Mouse (Mus musculus): ENCODE data around the gene Rhobtb3. TPM values are rescaled to one million over a fixed set of nuclear protein-coding genes. Genes with fewer than 3 reads are reported as not detected.
"Not testable (repeated sequence)": the region's sequence is repeated elsewhere in the genome, so short reads cannot be mapped to it uniquely, and the experiment has no call there.

Rhobtb3 gene
- total and polyA plus RNA-seq, 3 experiments: 7.1 to 38.6 (median 23.7) TPM

GRCm38 (mm10) chr13:75825388-75825787, 118.3 kb downstream of the Rhobtb3 start:
- no peaks in the 10 kb centered on the region for H3K27me3 ChIP-seq (ENCODE audit: insufficient read depth, low read length)
- H3K36me3 ChIP-seq (replicated peaks): no peaks in the 10 kb centered on the region
- H3K4me1 ChIP-seq (ENCODE audit: insufficient read depth, low read depth, low read length): no peaks in the 10 kb centered on the region
- DNase-seq (ENCODE audit: low spot score) (no peak), ATAC-seq (ENCODE audit: extremely low read depth, insufficient number of reproducible peaks, low FRiP score, poor library complexity, severe bottlenecking) (no peak)
- H3K4me3 ChIP-seq (ENCODE audit: low read depth, low read length): no peak overlapping the region
- TF ChIP-seq GATA1 (IDR thresholded peaks at IDR 0.05; ENCODE audit: borderline replicate concordance, low read length) (no peak), POLR2AphosphoS5 (IDR thresholded peaks at IDR 0.05; ENCODE audit: insufficient replicate concordance, low read depth, low read length) (no peak), CTCF (IDR thresholded peaks at IDR 0.05; ENCODE audit: low read depth, low read length) (no peak), GATA2 (IDR thresholded peaks at IDR 0.05; ENCODE audit: borderline replicate concordance, low read depth, low read length) (no peak)
- H3K9me3 ChIP-seq (replicated peaks): no peaks in the 10 kb centered on the region

GRCm38 (mm10) chr13:75824611-75825319, 119.0 kb downstream of the Rhobtb3 start:
- DNase-seq (ENCODE audit: low spot score) (no peak), ATAC-seq (ENCODE audit: extremely low read depth, insufficient number of reproducible peaks, low FRiP score, poor library complexity, severe bottlenecking) (no peak)
- H3K27me3 ChIP-seq (ENCODE audit: insufficient read depth, low read length): no peaks in the 10 kb centered on the region
- no peaks in the 10 kb centered on the region for H3K9me3 ChIP-seq (replicated peaks)
- TF ChIP-seq GATA2 (IDR thresholded peaks at IDR 0.05; ENCODE audit: borderline replicate concordance, low read depth, low read length): no peak
- no peak for TF ChIP-seq GATA1 (IDR thresholded peaks at IDR 0.05; ENCODE audit: borderline replicate concordance, low read length)
- no peak for TF ChIP-seq POLR2AphosphoS5 (IDR thresholded peaks at IDR 0.05; ENCODE audit: insufficient replicate concordance, low read depth, low read length)
- no peak for TF ChIP-seq TAL1 (conservative IDR thresholded peaks at IDR 0.05; ENCODE audit: low read depth, low read length)
- no peak for TF ChIP-seq CTCF (IDR thresholded peaks at IDR 0.05; ENCODE audit: low read depth, low read length)
- no peak overlapping the region for H3K4me3 ChIP-seq (ENCODE audit: low read depth, low read length)
- H3K4me1 ChIP-seq (ENCODE audit: insufficient read depth, low read depth, low read length): no peaks in the 10 kb centered on the region
- H3K36me3 ChIP-seq (replicated peaks): no peaks in the 10 kb centered on the region

DNA sequence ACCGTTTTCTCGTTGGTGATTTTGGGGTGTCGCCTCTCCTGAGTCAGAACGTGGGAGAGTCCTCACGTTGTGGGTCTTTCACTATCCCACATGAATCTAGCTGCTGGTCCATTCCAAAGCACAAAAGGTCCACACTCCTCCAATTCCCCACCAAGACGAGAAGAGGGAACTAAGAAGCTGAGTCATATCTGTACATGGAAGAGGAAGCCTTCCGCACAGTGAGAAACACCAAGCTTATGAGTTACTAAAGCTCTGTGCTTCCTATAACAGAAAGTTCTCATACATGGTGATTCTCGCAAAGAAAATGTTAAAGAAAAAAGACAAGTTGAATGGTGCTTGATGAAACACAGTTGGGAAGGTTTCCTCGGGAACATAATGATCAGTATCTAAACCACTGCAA, 120.5 kb downstream of the Rhobtb3 start:
- no peak for ATAC-seq (ENCODE audit: extremely low read depth, insufficient number of reproducible peaks, low FRiP score, poor library complexity, severe bottlenecking)
- H3K36me3 ChIP-seq (replicated peaks): no peaks in the 10 kb centered on the region
- TF ChIP-seq GATA2 (IDR thresholded peaks at IDR 0.05; ENCODE audit: borderline replicate concordance, low read depth, low read length): no peak
- TF ChIP-seq GATA1 (IDR thresholded peaks at IDR 0.05; ENCODE audit: borderline replicate concordance, low read length): no peak
- TF ChIP-seq CTCF (IDR thresholded peaks at IDR 0.05; ENCODE audit: low read depth, low read length): no peak
- no peak for TF ChIP-seq POLR2AphosphoS5 (IDR thresholded peaks at IDR 0.05; ENCODE audit: insufficient replicate concordance, low read depth, low read length)
- TF ChIP-seq TAL1 (conservative IDR thresholded peaks at IDR 0.05; ENCODE audit: low read depth, low read length): no peak

GRCm38 (mm10) chr13:75822366-75822765, 121.4 kb downstream of the Rhobtb3 start:
- not testable (repeated sequence) for DNase-seq (ENCODE audit: low spot score); H3K4me3 ChIP-seq (ENCODE audit: low read depth, low read length)

More for the DNA sequence above, 120.5 kb downstream of the Rhobtb3 start:
- no peaks in the 10 kb centered on the region for H3K4me1 ChIP-seq (ENCODE audit: insufficient read depth, low read depth, low read length)
- 0 out of 2 replicates have a peak, but pooled peaks cover 2% of the 10 kb centered on the region for H3K27me3 ChIP-seq (ENCODE audit: insufficient read depth, low read length)
- H3K4me3 ChIP-seq (ENCODE audit: low read depth, low read length): no peak overlapping the region
- DNase-seq (ENCODE audit: low spot score): no peak
- H3K9me3 ChIP-seq (replicated peaks): no peaks in the 10 kb centered on the region

GRCm38 (mm10) chr13:75819898-75820297, 123.8 kb downstream of the Rhobtb3 start:
- H3K27me3 ChIP-seq (ENCODE audit: insufficient read depth, low read length): 0 out of 2 replicates have a peak, but pooled peaks cover 2% of the 10 kb centered on the region
- peaks cover 8% of the 10 kb centered on the region for H3K4me1 ChIP-seq (ENCODE audit: insufficient read depth, low read depth, low read length)
- H3K36me3 ChIP-seq (replicated peaks): no peaks in the 10 kb centered on the region
- TF ChIP-seq POLR2AphosphoS5 (IDR thresholded peaks at IDR 0.05; ENCODE audit: insufficient replicate concordance, low read depth, low read length) (no peak), GATA1 (IDR thresholded peaks at IDR 0.05; ENCODE audit: borderline replicate concordance, low read length) (no peak), TAL1 (conservative IDR thresholded peaks at IDR 0.05; ENCODE audit: low read depth, low read length) (no peak), CTCF (IDR thresholded peaks at IDR 0.05; ENCODE audit: low read depth, low read length) (no peak), GATA2 (IDR thresholded peaks at IDR 0.05; ENCODE audit: borderline replicate concordance, low read depth, low read length) (no peak)
- no peaks in the 10 kb centered on the region for H3K9me3 ChIP-seq (replicated peaks)
- no peak overlapping the region for H3K4me3 ChIP-seq (ENCODE audit: low read depth, low read length)
- no peak for ATAC-seq (ENCODE audit: extremely low read depth, insufficient number of reproducible peaks, low FRiP score, poor library complexity, severe bottlenecking)
- no peak for DNase-seq (ENCODE audit: low spot score)

More at GRCm38 (mm10) chr13:75822366-75822765, 121.4 kb downstream of the Rhobtb3 start:
- not testable (repeated sequence) for H3K36me3 ChIP-seq (replicated peaks); ATAC-seq (ENCODE audit: extremely low read depth, insufficient number of reproducible peaks, low FRiP score, poor library complexity, severe bottlenecking); H3K4me1 ChIP-seq (ENCODE audit: insufficient read depth, low read depth, low read length); H3K9me3 ChIP-seq (replicated peaks); H3K27me3 ChIP-seq (ENCODE audit: insufficient read depth, low read length)

Other genes with a start within 250 kb of the Rhobtb3 start
- gene Ell2, start 237.2 kb downstream of the Rhobtb3 start, total RNA-seq (2014; fragmentation: Nextera tagmentation): 68.9 and 76.4 TPM in 2 replicates
- gene Ell2, start 237.2 kb downstream of the Rhobtb3 start, total RNA-seq (2017): 28.6 and 37.2 TPM in 2 replicates
- gene Ell2, start 237.2 kb downstream of the Rhobtb3 start, polyA plus RNA-seq (2012): 18.9 and 23.0 TPM in 2 replicates
- gene Glrx, start 104.1 kb downstream of the Rhobtb3 start, total RNA-seq (2014; fragmentation: Nextera tagmentation): 82.2 and 89.2 TPM in 2 replicates
- gene Glrx, start 104.1 kb downstream of the Rhobtb3 start, total RNA-seq (2017): 40.9 and 45.4 TPM in 2 replicates
- 3.1 and 3.7 TPM in 2 replicates for gene Glrx, start 104.1 kb downstream of the Rhobtb3 start, polyA plus RNA-seq (2012)
- not detected in 2 replicates for gene Spata9, start 23.2 kb upstream of the Rhobtb3 start, total RNA-seq (2014; fragmentation: Nextera tagmentation)
- 0.93 TPM in 1 of 2 replicates, not detected in the other for gene Spata9, start 23.2 kb upstream of the Rhobtb3 start, total RNA-seq (2017)
- not detected in 2 replicates for gene Spata9, start 23.2 kb upstream of the Rhobtb3 start, polyA plus RNA-seq (2012)
- 29.0 and 29.1 TPM in 2 replicates for gene Rfesd, start 74.8 kb upstream of the Rhobtb3 start, total RNA-seq (2014; fragmentation: Nextera tagmentation)
- 17.8 and 29.5 TPM in 2 replicates for gene Rfesd, start 74.8 kb upstream of the Rhobtb3 start, total RNA-seq (2017)
- 1.3 and 3.3 TPM in 2 replicates for gene Rfesd, start 74.8 kb upstream of the Rhobtb3 start, polyA plus RNA-seq (2012)
- gene Gpr150, start 113.1 kb upstream of the Rhobtb3 start, total RNA-seq (2014; fragmentation: Nextera tagmentation): not detected in 2 replicates
- 0.05 TPM in 1 of 2 replicates, not detected in the other for gene Gpr150, start 113.1 kb upstream of the Rhobtb3 start, total RNA-seq (2017)
- gene Gpr150, start 113.1 kb upstream of the Rhobtb3 start, polyA plus RNA-seq (2012): not detected in 2 replicates
- gene Arsk, start 154.7 kb upstream of the Rhobtb3 start, total RNA-seq (2014; fragmentation: Nextera tagmentation): 16.3 and 16.6 TPM in 2 replicates
- gene Arsk, start 154.7 kb upstream of the Rhobtb3 start, total RNA-seq (2017): 7.0 and 7.9 TPM in 2 replicates
- 1.9 and 2.5 TPM in 2 replicates for gene Arsk, start 154.7 kb upstream of the Rhobtb3 start, polyA plus RNA-seq (2012)
- gene Ttc37, start 154.8 kb upstream of the Rhobtb3 start, total RNA-seq (2014; fragmentation: Nextera tagmentation): 36.4 and 40.3 TPM in 2 replicates
- 28.4 and 34.7 TPM in 2 replicates for gene Ttc37, start 154.8 kb upstream of the Rhobtb3 start, total RNA-seq (2017)
- gene Ttc37, start 154.8 kb upstream of the Rhobtb3 start, polyA plus RNA-seq (2012): 0.58 and 1.4 TPM in 2 replicates

Measured in G1E (cell line).